In genomic region chr7:142482256-142482609, GRCm38 (mm10) we compare ENCODE assay signal across 8 mouse cellular contexts. TPM values are rescaled to one million over a fixed set of nuclear protein-coding genes. Genes with fewer than 3 reads are reported as not detected.
DNase-seq lines count a peak whose midpoint lies in the region; ATAC-seq and TF ChIP-seq lines count a peak whose summit lies in the region.
"Had no signal": no experiment of that assay in that cellular context is flagged by ENCODE, and none has a peak within 500 bp of the region (broad histone marks: within the 10 kb centered on the region; RNA-seq: fewer than 3 reads in every experiment).

No protein-coding gene starts in this region.

- no peak for TF ChIP-seq CTCF in ES-Bruce4 (IDR thresholded peaks at IDR 0.05; ENCODE audit: low read depth, low read length)

- peak overlapping the region; percentile 57 for H3K4me2 ChIP-seq in heart, embryonic 15.5 days

- no peak for TF ChIP-seq EP300 in ES-Bruce4 (IDR thresholded peaks at IDR 0.05; ENCODE audit: insufficient read depth, low read depth, low read length)

- intact Hi-C loops in left cerebral cortex, postnatal 25 days (cut with DNase I), result no loop called here

- no peaks in the 10 kb centered on the region for H3K9me3 ChIP-seq in ES-Bruce4 (replicated peaks; ENCODE audit: control insufficient read depth, insufficient read depth, low read length, poor library complexity, severe bottlenecking)
- H3K9me3 ChIP-seq in heart, embryonic 15.5 days (replicated peaks), result no peaks in the 10 kb centered on the region

- peak; percentile 35 for DNase-seq in lung, postnatal 14 days
- DNase-seq in left cerebral cortex, postnatal 25 days (ENCODE audit: low spot score in 2 of 2), result no peak
- DNase-seq in urinary bladder, adult 2 months (ENCODE audit: low spot score), result no peak

- peak overlapping the region; percentile 48 for H3K9ac ChIP-seq in ES-Bruce4 (ENCODE audit: low read depth, poor library complexity, severe bottlenecking)
- peak overlapping the region; percentile 60 for H3K9ac ChIP-seq in heart, embryonic 15.5 days

- no peaks in the 10 kb centered on the region for H3K36me3 ChIP-seq in ES-Bruce4 (ENCODE audit: control insufficient read depth, insufficient read depth, low read length, poor library complexity, severe bottlenecking)
- H3K36me3 ChIP-seq in heart, embryonic 15.5 days, result peaks cover 6% of the 10 kb centered on the region; the same call in 1 of the 2 replicates

- no peak for TF ChIP-seq POLR2A in ES-Bruce4 (IDR thresholded peaks at IDR 0.05; ENCODE audit: insufficient read depth, low read length)

- H3K27ac ChIP-seq in ES-Bruce4 (ENCODE audit: insufficient read depth, low read length), result no peak overlapping the region
- peak overlapping the region; percentile 96 for H3K27ac ChIP-seq in heart, embryonic 15.5 days

- H3K4me3 ChIP-seq in ES-Bruce4 (ENCODE audit: low read depth, low read length), result no peak overlapping the region
- H3K4me3 ChIP-seq in heart, embryonic 15.5 days, result 0 out of 2 replicates have a peak overlapping the region, but pooled peaks have one; percentile 25

- WGBS in heart, embryonic 15.5 days, result 5% methylated on average over 6 of the region's 6 CpGs

- no peaks in the 10 kb centered on the region for H3K27me3 ChIP-seq in ES-Bruce4 (ENCODE audit: control insufficient read depth, insufficient read depth, low read length, poor library complexity, severe bottlenecking)
- H3K27me3 ChIP-seq in heart, embryonic 15.5 days, result no peaks in the 10 kb centered on the region

- no peaks in the 10 kb centered on the region for H3K4me1 ChIP-seq in ES-Bruce4 (ENCODE audit: control insufficient read depth, insufficient read depth, low read length)
- H3K4me1 ChIP-seq in heart, embryonic 15.5 days (replicated peaks), result peaks cover 88% of the 10 kb centered on the region

- peak; percentile 17 for ATAC-seq in activated CD4-positive, CD25-positive, alpha-beta regulatory T cell, adult 4 months
- ATAC-seq in heart, embryonic 15.5 days (replicated peaks; ENCODE audit: insufficient number of reproducible peaks, insufficient read depth, low FRiP score, low read depth), result peak; percentile 6
- ATAC-seq in megakaryocyte-erythroid progenitor cell, adult 5-6 weeks (replicated peaks; ENCODE audit: low FRiP score, low TSS enrichment, poor library complexity, severe bottlenecking), result no peak

RNA-seq across cellular contexts. Expression of gene Tnnt3, which starts 16.4 kb away (rescaled TPM):
- polyA plus RNA-seq in ES-Bruce4 (2011; ENCODE audit: insufficient read depth, insufficient read length, low read depth, missing spikeins), result 2.1 and 2.7 TPM in 2 replicates
- polyA plus RNA-seq in activated CD4-positive, CD25-positive, alpha-beta regulatory T cell, adult 4 months (2017; shearing (Covaris generic)), result 1 to 10 TPM; 2.8 to 3.0 TPM
- 4.6 and 4.8 TPM in 2 replicates for polyA plus RNA-seq in heart, embryonic 15.5 days (2015; fragmentation: Nextera tagmentation; extraction: Ambion mirVana)
- not detected for total RNA-seq in left cerebral cortex, postnatal 25 days (2021)
- 74.3 and 79.9 TPM in 2 replicates for polyA plus RNA-seq in urinary bladder, adult 2 months (2012; rRNA removed)
- total RNA-seq in megakaryocyte-erythroid progenitor cell, adult 5-6 weeks (2014; fragmentation: Nextera tagmentation), result not detected in 2 replicates
- not detected in 2 replicates for total RNA-seq in megakaryocyte-erythroid progenitor cell, adult 5-6 weeks (2017)
- polyA plus RNA-seq: testis, adult 2 months had no signal

RNA-seq across cellular contexts. Expression of gene Lsp1, which starts 21.6 kb away (rescaled TPM):
- polyA plus RNA-seq in ES-Bruce4 (2011; ENCODE audit: insufficient read depth, insufficient read length, low read depth, missing spikeins), result 3.7 and 6.0 TPM in 2 replicates
- polyA plus RNA-seq in activated CD4-positive, CD25-positive, alpha-beta regulatory T cell, adult 4 months (2017; shearing (Covaris generic)), result 1,000 to 10,000 TPM; 1,487 to 1,560 TPM
- 49.6 and 83.5 TPM in 2 replicates for polyA plus RNA-seq in heart, embryonic 15.5 days (2015; fragmentation: Nextera tagmentation; extraction: Ambion mirVana)
- 1 to 10 TPM; 5.2 to 5.4 TPM for total RNA-seq in left cerebral cortex, postnatal 25 days (2021)
- 379 and 420 TPM in 2 replicates for polyA plus RNA-seq in urinary bladder, adult 2 months (2012; rRNA removed)
- total RNA-seq in megakaryocyte-erythroid progenitor cell, adult 5-6 weeks (2014; fragmentation: Nextera tagmentation), result 16.9 and 39.8 TPM in 2 replicates
- 12.1 and 42.5 TPM in 2 replicates for total RNA-seq in megakaryocyte-erythroid progenitor cell, adult 5-6 weeks (2017)

RNA-seq across cellular contexts. Expression of gene Tnni2, which starts 40.6 kb away (rescaled TPM):
- 2.1 and 4.8 TPM in 2 replicates for polyA plus RNA-seq in ES-Bruce4 (2011; ENCODE audit: insufficient read depth, insufficient read length, low read depth, missing spikeins)
- not detected for polyA plus RNA-seq in activated CD4-positive, CD25-positive, alpha-beta regulatory T cell, adult 4 months (2017; shearing (Covaris generic))
- 16.8 and 16.9 TPM in 2 replicates for polyA plus RNA-seq in heart, embryonic 15.5 days (2015; fragmentation: Nextera tagmentation; extraction: Ambion mirVana)
- total RNA-seq in left cerebral cortex, postnatal 25 days (2021), result not detected
- polyA plus RNA-seq in urinary bladder, adult 2 months (2012; rRNA removed), result 39.4 and 48.2 TPM in 2 replicates
- not detected in 2 replicates for total RNA-seq in megakaryocyte-erythroid progenitor cell, adult 5-6 weeks (2014; fragmentation: Nextera tagmentation)
- 0.99 and 18.9 TPM in 2 replicates for total RNA-seq in megakaryocyte-erythroid progenitor cell, adult 5-6 weeks (2017)
- polyA plus RNA-seq: testis, adult 2 months had no signal

RNA-seq across cellular contexts. Expression of gene Syt8, which starts 47.6 kb away (rescaled TPM):
- polyA plus RNA-seq in ES-Bruce4 (2011; ENCODE audit: insufficient read depth, insufficient read length, low read depth, missing spikeins), result 0.82 TPM in 1 of 2 replicates, not detected in the other
- polyA plus RNA-seq in activated CD4-positive, CD25-positive, alpha-beta regulatory T cell, adult 4 months (2017; shearing (Covaris generic)), result not detected
- 0.48 and 1.7 TPM in 2 replicates for polyA plus RNA-seq in heart, embryonic 15.5 days (2015; fragmentation: Nextera tagmentation; extraction: Ambion mirVana)
- total RNA-seq in left cerebral cortex, postnatal 25 days (2021), result not detected
- 316 and 420 TPM in 2 replicates for polyA plus RNA-seq in urinary bladder, adult 2 months (2012; rRNA removed)
- total RNA-seq in megakaryocyte-erythroid progenitor cell, adult 5-6 weeks (2014; fragmentation: Nextera tagmentation), result 2.0 TPM in 1 of 2 replicates, not detected in the other
- not detected in 2 replicates for total RNA-seq in megakaryocyte-erythroid progenitor cell, adult 5-6 weeks (2017)

RNA-seq across cellular contexts. Expression of gene Mrpl23, which starts 50.3 kb away (rescaled TPM):
- polyA plus RNA-seq in ES-Bruce4 (2011; ENCODE audit: insufficient read depth, insufficient read length, low read depth, missing spikeins), result 15.1 and 15.2 TPM in 2 replicates
- polyA plus RNA-seq in activated CD4-positive, CD25-positive, alpha-beta regulatory T cell, adult 4 months (2017; shearing (Covaris generic)), result 10 to 100 TPM; 10.2 to 31.9 TPM
- polyA plus RNA-seq in heart, embryonic 15.5 days (2015; fragmentation: Nextera tagmentation; extraction: Ambion mirVana), result 17.0 and 18.7 TPM in 2 replicates
- total RNA-seq in left cerebral cortex, postnatal 25 days (2021), result 1 to 10 TPM; 3.3 to 6.9 TPM
- polyA plus RNA-seq in urinary bladder, adult 2 months (2012; rRNA removed), result 76.2 and 102 TPM in 2 replicates
- total RNA-seq in megakaryocyte-erythroid progenitor cell, adult 5-6 weeks (2014; fragmentation: Nextera tagmentation), result 13.0 and 13.8 TPM in 2 replicates
- total RNA-seq in megakaryocyte-erythroid progenitor cell, adult 5-6 weeks (2017), result 46.6 and 82.1 TPM in 2 replicates

Comparison
In these comparisons a context has a peak if more than half of its experiments do, and no peak if none do; other contexts are left out.
1. RNA of gene Tnnt3, which starts 16.4 kb away (polyA plus RNA-seq): 74.3 to 79.9 TPM in urinary bladder, adult 2 months; 4.6 to 4.8 TPM in heart, embryonic 15.5 days, 2.8 to 3.0 TPM in activated CD4-positive, CD25-positive, alpha-beta regulatory T cell, adult 4 months and 2.1 to 2.7 TPM in ES-Bruce4; every median in the first group is over 10 times any median in the second.